Mouse (Mus musculus) layer of hippocampus, postnatal 10 days (tissue): Measurements from ENCODE around the gene Banf2. TPM values are rescaled to one million over a fixed set of nuclear protein-coding genes. Genes with fewer than 3 reads are reported as not detected.
A peak's percentile ranks its signal among the peaks of the same experiment; 100 is the strongest.

Experiments used
- DNase-seq, 2 experiments: peaks; one replicate each; pipeline ENCODE4 v3.0.0; 2021; ENCODE audit warnings: low spot score in 2 of 2
- long read RNA-seq: library from polyadenylated mRNA; stranded (forward); transcript quantifications from one replicate; pipeline ENCODE4 v2.0.0, GENCODE M21; 2023
- total RNA-seq, 2 experiments: library from RNA; stranded (reverse); gene quantifications; 2 replicates each; pipeline ENCODE4 v1.2.3; 2021

The Banf2 gene
- not detected for total RNA-seq
- long read RNA-seq = 0 reads

- no peak for DNase-seq
Measured at GRCm38 (mm10) chr2:144032664-144033063, at the start of gene Banf2. Gene Banf2 (plus strand): TSS chr2:144033059.

DNA sequence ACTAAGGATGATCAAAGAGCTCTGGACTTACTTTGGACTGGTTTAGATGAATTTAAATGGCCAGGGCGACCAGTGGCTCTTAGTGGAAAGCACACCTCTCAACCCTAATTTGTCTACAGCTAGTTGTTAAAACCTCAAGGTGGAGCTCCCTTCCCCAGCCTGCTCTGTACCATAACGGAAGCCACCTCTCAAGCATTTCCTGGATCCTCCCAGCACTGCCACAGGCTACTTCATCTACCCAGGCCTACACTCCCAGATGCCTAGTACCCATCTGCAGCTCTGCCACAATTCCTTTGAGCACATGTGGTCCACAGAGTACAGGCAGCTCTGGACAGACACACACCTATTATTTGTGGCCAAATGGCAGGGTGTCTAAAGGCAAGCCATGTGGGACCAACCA is 49.4 kb upstream of the Banf2 start:
- no peak for DNase-seq

DNA sequence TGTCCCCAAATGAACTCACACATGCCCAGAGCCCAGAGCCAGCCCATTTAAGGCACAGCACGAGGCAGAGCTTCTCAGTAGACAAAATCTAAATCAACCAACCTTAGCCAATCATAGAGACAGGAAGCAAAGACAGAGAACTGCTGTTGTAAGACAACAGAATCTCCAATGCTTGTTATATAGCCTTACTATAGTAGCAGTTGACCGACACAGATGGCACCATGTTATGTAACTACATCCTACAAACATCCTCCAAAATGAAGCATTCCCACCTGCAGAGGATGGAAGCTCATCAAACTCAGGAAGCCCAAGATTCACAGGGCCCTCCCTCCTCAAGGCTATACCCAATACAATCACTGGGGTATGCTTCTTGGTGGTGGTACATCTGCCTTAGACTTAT is 45.4 kb upstream of the Banf2 start:
- DNase-seq = no peak

DNA sequence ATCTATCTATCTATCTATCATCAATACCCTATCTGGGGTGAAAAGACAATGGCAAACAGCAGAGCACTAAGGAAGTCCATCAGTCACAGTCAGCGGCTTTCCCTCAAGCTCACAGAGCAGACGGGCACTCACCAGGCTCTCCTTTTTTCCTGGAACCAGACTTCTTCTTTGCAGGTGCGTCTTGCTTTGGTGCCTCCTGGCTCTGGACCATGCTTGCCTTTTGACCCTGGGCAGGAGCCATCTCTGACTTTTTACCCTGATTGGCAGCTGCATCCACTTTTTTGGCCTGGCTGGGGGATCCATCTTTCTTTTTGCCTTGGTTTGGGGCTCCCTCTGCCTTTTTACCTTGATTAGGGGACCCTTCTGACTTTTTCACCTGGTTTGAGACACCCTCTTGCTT is 44.8 kb upstream of the Banf2 start:
- no peak for DNase-seq

GRCm38 (mm10) chr2:143990997-143991396 is 41.9 kb upstream of the Banf2 start:
- peak; percentile 24 to 37 for DNase-seq

DNA sequence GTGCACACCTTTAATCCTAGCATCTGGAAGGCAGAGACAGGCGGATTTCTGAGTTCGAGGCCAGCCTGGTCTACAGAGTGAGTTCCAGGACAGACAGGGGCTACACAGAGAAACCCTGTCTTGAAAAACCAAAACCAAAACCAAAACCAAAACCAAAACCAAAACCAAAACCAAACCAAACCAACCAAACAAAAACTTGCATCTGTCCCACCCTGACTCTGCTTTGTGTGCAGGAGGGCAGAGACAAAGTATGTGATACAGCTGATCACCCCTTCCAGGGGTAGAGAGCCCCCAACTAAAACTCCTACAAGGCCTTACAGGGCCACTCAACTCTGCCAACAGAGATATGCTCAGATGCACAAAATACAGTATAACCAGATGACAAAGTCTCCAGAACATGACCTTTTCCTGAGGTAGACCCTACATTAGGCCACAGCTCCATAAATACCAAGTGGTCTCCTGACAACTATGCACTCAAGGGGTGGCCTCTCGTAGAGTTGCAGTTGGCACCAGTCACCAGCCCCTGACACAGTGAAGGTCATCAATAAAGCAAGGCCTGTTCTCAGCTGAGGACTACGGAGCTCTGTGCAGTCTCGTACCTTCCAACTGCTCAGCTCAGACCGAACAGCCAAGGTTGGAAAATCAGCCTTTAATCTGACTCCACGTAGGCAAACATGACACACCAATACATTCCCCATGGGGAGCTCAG is 40.7 kb upstream of the Banf2 start:
- no peak for DNase-seq

- no peak for DNase-seq
Measured at GRCm38 (mm10) chr2:143992977-143993376, 39.9 kb upstream of the Banf2 start.

DNA sequence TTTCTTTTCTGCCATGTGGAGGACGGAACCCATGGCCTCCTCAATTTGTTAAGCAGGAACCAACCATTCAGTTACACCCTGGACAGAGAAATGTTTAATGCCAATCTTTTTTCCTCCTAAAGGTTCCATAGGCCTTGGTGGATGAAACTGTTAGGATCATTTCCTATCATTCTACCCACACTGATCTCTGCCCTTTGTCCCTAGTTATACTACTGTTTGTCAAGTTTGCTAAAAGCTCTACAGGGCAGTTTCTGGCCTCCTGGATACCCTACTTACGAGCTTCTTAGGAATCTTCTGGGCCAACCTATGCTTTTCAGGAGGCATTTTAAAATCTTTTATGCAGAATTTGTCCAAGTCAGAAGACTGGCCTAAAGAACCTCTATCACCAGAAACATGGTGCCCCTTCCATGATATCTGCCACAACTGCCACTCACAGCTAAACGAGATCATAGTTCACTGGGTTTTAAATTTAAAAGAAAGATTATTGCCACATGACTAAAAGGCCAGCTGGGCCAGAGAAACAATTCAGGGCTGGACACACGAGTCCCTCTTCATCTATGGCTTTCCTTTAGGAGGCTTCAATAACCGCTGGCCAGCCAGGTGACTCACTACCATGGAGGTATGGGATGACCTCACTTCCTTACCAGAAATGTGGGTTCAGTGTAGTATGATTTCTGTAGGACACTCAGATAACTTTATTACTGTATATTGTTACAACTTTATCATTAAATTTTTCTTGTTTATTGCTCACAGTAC is 30.5 kb upstream of the Banf2 start:
- no peak for DNase-seq

DNA sequence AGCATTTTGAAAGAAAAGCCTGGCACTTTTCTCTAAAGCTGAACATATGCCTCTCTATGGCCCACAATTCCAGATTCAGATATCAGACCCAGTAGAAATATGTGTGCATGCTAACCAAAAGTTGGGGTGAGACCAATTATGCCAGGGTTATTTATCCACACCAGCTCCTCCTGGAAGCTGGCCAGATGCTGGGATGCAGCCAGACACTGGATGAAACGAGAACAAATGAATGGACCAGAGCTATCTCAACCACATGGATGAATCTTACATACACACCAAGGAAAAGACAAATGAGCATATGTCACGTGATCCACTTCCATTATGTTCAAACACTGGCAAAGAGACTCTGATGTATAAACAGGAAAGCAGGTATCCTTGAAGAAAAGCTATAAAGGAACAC is 29.3 kb upstream of the Banf2 start:
- peak in 1 of 2 experiments; percentile 36 for DNase-seq

- DNase-seq = no peak
Measured at GRCm38 (mm10) chr2:144005166-144005955, 27.5 kb upstream of the Banf2 start.

DNA sequence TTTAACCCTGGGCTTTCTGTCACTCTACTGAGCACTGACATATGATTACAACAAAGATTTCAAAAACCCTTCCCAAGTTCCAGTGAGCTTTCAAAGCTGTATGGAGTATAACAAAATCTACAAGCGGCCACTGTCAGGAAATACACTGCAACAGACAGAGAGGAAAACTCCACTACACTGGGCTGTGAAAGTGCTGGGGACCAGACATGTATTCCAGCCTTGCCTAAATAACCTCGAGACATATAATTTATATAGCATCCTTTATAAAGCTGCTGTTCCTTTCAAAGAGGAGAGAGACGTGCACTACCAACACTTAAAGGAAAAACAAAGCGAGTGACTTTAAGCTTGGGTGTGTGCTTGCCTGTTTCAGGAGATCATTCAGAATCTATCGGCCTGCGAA is 26.2 kb upstream of the Banf2 start:
- DNase-seq = no peak

GRCm38 (mm10) chr2:144007211-144007610 is 25.6 kb upstream of the Banf2 start:
- DNase-seq = no peak

DNA sequence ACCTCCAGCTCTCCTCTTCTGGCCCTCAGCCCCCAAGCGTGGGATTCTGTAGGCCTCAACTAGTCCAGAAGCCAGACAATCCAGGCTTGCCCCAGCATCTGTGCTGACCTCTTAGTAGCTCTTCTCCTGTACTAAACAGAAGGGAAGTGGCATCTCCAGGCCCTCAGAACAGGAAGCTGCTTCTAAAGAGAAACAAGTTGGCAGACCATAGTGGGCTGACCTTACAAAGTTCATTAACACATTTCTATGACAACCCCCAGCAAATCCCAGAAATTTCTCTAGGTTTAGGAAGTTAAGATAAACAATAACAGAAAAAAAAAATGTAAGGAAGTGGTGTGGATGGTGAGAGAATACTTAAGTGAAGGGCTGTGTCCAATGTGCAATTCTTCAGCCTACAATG is 23.8 kb upstream of the Banf2 start:
- no peak for DNase-seq

DNA sequence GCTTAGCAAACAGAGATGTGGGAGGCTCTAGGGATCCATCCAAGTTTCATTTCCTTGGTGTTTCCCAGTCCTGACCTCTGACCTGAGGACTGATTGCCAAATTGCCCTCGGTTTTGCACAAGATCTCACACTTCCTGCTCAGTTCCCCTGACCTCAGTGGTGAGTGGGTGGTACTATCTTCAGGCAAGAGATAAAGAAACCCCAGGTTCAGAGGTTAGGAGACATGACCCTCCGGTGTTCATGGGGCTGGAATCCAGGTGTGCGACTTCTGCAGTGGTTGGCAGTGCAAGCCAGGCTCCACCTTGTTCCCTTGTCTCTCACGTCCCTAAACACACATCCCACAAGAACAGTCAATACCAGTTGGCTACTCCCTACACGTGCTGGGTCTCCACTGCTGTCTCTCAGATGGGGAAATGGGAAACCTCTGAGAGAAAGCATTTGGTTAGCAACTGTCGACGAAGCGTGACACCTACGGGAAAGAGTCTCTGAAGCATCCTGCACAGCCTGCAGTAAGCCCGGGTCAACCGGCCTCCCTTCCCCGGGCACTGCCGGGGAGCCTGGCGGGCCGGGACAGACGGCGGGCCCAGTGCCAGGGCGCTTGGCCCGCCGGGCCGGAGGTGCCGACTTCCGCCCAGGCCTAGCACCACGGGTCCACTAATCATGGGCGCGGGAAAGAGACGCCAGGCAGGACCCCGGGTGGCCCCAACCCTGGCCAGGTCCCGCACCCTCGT is 23.1 kb upstream of the Banf2 start:
- DNase-seq = peak in 1 of 2 experiments; percentile 26

DNA sequence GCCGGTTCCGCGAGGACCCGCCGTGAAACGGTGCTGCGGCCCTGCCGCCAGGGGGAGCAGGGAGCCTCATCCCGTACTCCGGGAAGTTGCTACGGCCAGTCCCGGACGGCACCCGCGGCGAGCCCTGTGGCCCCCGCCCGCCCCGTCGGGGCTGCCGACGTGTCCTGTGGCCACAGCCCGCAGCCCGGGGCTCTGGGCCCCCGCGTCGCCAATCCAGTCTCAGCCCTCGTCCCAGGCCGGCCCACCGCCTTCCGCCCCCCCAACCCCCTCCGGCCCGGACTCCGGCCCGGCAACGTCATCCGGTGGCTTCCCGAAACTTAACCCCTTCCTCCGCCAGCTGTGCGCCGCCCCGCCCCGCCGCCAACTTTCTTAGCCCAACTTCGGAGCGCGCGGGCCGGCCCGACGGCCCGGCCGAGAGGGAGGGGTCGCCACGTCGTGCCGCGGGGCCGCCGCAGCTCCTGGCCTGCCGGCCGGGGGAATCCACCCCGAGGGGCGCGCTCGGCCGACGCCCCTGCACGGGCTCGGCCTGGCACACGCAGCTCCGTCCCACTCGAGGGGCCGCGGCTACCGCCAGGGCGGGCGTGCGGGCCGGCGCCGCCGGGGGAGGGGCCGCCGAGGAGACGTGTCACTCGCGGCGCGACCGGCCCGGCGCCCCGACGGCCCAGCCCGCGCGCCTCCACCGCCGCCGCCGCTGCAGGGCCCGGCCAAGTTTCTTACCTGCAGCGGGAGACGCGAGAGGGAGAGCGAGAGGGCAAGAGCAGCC is 22.4 kb upstream of the Banf2 start:
- peak; percentile 81 to 83 for DNase-seq

DNA sequence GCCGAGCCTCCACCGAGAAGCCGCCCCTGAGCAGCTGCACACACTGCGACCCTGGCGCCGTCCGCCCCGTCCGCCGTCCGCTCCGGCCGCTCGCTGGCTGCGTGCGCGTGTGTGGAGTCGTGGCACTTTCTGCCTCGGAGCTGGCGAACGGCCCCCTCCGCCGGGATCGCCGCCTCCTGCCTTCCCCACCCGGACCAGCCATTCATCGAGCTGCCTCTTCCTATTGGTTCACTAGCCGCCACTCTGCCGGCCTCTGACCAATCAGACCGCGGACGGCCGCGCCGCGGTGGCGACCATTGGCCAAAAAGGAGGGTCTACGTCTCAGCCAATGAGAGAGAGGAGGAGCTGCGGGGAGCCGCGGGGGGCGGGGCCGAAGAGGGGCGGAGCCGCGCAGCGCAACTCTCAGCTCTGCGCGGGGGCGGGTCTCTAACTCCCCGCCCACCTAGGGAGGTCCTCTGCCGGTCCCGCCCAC is 21.7 kb upstream of the Banf2 start, which contains the start of gene Rrbp1:
Rrbp1 (minus strand) TSS at position 184 of the 472 bp plus-strand sequence.
- peak; percentile 97 to 98 for DNase-seq

DNA sequence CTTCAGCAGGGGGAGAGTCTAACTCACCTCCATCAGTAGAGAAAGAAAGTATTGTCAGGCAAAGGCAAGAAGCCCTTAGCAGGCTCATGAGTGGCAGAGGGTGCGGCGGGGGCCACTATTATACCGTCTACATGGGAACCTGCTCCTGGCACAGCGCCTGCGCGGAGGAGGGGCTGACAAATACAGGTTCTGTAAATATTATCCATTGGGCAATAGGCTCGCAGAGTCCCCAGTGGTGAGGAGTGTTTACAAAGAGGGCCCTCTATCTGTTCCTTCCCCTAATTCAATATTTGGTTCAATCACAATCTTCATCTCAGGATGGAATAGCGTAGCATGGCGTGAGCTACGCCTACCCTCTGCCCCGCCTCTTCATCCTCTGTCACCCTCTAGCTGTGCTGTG is 18.8 kb upstream of the Banf2 start:
- no peak for DNase-seq

DNA sequence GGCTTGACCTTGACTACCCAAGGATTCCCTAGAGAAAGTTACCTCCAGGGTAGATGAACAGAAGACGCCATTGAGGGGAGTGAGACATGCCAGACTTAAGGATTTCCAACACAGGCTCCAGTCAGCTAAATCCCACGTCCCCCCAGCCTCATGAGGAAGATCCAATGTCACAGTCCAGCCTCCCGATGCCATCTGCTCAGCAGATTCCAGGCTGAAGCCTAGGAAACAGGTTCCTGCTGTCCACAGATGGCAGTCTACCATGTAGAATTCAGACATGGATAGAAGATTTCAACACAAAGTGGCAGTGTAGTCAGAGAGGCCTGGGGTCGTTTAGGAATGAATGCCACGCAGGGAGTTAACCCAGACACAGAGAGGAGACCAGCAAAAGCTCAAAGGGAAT is 18.4 kb upstream of the Banf2 start:
- no peak for DNase-seq

- no peak for DNase-seq
Measured at GRCm38 (mm10) chr2:144015861-144016260, 17.0 kb upstream of the Banf2 start.

DNA sequence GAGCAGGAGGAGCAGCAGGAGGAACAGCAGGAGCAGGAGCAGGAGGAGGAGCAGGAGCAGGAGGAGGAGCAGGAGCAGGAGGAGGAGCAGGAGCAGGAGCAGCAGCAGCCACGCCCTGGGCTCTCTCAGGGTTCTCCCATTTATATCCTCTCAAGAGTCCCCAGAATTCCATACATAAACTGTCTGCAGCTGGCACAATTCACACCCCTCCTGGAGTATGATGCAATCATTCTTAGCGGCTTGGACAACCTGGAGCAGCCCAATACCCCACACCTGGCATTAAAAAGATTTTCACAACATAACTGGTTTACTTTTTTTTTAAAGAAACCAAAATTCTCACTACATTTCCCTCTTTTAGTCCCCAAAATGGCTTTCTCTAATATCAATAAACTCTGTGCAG is 12.9 kb upstream of the Banf2 start:
- DNase-seq = no peak
